Mouse (Mus musculus) thymus, postnatal 36 days (tissue): Measurements from ENCODE around the gene Mre11a.

Experiments
- DNase-seq, 2 experiments: peaks; one replicate each; pipeline ENCODE4 v3.0.0; 2022; ENCODE audit warnings: mixed read lengths in 2 of 2

Gene Mre11a

DNA sequence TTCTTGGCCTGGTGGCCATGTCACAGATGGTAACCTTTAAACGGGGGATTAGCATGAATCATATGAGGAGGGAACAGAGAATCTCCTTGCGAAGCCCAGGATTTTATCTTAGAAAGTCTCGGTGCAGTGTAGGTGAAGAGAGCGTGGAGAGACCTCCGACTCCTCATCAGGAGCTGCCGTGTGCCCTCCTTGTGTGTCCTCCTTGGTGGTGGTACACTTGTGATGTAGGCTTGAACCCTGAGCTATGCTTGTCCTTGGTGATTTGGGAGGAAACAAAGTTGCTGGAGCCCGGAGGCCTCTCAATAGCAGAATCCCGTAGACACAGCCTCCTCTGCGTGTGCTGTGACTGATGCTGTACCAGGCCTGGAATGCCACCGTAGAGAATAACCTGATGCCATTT, 86.3 kb downstream of the Mre11a start:
- DNase-seq = no peak

DNA sequence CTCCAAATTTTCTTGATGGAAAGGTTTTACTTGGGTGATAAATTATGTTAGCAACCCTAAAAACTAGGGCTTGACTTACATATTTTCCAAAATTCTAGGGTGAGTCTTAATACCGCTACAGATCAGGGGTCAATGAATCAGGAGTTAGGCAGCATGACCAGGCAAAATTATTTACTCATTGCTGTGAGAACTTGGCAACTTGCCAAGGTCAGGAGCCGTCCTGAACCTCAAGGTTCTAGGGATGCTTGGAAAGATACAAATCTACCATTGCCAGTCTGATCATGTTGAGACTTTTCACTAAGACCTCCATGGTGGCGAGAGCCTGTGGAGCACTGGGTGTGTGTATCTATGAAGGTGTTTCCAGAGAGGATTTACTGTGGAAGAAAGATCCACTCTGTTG, 87.1 kb downstream of the Mre11a start:
- DNase-seq = no peak

DNA sequence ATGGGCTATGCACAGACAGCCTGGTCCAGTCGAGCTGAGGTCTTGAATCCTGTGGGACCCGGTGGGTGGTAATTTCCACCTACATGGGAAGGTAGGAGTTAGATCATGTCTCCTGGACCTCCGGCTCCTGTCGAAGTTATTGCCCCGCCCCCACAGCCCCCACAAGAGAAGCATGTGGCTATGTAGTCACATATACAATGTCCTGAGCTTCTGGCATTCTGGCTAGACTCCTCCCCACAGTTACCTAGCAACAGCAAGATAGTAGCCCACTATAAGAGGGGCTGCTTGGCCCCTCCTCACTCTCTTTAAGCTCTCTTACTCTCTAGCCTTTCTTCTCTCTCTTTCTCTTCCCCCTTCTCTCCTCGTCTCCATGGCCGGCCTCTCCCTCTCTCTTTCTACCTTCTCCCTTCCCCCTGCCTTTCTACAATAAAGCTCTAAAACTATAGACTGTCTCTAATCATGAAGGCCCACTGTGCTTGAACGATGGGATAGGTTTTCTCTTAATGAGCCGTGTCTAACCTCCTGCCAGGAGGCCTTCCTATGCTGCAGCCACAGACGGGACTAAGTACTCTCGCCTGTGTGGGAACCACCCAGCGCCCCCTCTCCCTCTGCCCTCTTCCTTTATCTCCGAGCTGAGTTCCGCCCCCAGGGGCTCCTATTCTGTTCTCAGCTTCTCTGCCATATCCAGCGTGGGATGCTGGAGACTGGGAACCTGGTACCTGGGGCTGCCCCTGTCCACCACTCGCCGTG, 87.9 kb downstream of the Mre11a start:
- no peak for DNase-seq

DNA sequence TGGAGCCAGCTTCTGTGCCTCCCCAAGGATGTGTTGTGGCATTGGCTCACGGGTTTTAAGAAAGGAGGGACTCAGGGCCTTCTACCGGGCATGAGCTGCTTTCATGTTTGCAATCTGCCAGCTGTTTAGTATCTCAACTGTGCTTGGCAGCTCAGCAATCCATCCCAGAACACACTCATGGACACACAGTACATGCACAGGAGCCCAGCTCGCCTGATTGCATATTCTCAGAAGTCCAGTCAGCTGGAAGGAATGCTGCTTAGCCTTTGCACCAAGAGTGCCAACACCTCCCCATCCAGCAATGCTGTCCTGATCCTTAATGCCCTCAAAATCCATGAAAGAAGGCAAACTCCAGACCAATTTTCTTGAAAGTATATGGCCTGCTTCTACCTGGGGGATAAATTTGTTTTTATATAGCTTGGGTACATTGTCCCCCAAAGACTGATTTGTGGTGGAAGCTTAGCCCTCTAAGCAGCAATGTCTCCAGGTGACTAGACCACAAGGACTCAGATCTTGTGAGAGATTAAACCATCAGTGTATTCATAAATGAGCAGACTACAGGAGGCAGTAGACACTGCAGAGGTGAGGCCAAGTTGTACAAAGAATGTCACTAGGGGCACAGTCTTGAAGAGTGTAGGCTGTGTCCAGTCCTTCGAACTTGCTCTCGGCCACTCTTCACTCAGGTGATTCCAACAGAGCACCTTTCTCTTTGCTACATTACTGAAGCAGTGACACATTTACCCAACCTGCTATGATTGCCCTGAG, 91.5 kb downstream of the Mre11a start:
- DNase-seq = no peak

DNA sequence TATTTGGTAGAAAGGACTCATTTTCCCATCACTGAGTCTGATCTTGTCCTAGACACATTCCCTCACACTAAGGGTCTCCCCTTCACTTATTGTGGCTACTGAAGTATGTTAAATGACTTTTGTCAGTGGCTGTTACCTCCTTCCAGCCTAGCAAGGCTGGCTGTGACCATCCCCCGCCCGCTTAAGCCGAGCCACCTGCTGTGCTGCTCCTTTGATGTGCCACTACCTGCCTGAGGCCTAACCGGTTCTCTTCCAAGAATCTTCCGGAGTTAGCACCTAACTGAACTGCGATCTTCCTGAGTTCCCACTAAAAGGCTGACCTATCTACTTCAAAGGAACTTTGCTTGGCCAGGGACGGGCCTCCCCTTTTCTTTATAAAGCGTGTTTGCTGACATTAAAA, 92.1 kb downstream of the Mre11a start:
- DNase-seq = peak in 1 of 2 experiments; percentile 47

DNA sequence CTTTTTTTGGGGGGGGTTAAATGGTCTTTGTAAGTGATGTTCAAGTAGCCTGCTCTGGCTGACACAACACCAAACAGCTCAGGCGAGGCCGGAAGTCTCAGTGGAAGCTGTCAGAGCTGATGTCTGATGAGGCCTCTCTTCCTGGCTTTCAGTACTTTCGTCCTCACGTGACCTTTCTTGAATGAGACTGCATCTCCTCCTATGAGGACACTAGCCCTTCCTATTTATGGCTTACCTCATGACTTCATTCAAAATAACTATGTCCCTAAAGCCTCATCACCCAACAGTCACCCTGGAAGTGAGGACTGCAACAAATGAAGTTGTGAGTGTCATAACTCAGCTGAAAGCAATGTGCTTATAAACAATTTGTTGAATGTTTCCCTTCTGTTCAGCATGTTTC, 100.2 kb downstream of the Mre11a start:
- DNase-seq = no peak

DNA sequence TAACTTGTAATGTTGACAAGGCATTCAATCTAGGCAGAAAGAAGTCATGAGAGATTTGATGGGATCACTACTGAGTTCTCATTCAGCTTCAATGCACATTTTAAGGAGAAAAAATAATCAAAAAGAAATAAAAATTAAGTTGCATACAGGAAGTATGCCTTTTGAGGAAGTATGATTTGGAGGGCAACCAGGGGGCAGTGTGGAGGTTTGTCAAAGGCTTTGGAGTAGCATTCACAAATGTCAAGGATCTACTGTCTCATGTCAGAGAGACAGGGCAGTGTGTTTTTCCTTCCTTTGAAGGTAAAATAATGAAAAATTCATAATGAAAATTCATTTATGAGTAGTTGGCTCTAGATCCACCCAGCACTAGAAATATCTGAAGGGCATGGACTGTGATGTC, 100.7 kb downstream of the Mre11a start:
- DNase-seq = peak; percentile 56 to 58

DNA sequence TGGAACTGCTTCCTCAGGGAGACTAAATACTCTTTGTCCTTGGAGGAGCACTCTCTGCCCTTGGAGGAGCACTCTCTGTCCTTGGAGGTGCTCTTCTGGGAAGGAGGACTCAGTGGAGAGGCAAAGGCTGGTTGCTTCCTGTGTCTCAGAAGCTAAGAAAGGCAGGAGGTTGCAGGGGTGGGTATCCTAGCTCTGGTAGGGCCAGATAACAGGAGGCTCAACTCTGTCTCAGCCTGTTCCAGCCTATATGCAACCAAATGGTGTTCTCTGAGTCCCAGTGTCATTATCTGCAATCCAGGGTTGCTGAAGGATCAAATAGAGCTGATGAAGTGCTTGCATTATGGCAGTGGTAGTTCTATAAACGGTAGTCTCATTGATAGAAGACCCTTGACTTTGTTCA, 101.5 kb downstream of the Mre11a start:
- no peak for DNase-seq
